Mouse (Mus musculus): Measurements from ENCODE around the gene Kcng3. TPM values are rescaled to one million over a fixed set of nuclear protein-coding genes. Genes with fewer than 3 reads are reported as not detected.

The Kcng3 gene
- total and polyA plus RNA-seq, 3 experiments, result 0.05 TPM; not detected in 2

- no peak for DNase-seq (ENCODE audit: low spot score)
- TF ChIP-seq TAL1 (conservative IDR thresholded peaks at IDR 0.05; ENCODE audit: low read depth, low read length), result no peak
- TF ChIP-seq POLR2AphosphoS5 (IDR thresholded peaks at IDR 0.05; ENCODE audit: insufficient replicate concordance, low read depth, low read length), result no peak
- TF ChIP-seq GATA2 (IDR thresholded peaks at IDR 0.05; ENCODE audit: borderline replicate concordance, low read depth, low read length), result no peak
- no peak for TF ChIP-seq CTCF (IDR thresholded peaks at IDR 0.05; ENCODE audit: low read depth, low read length)
- TF ChIP-seq GATA1 (IDR thresholded peaks at IDR 0.05; ENCODE audit: borderline replicate concordance, low read length), result no peak
- H3K27me3 ChIP-seq (ENCODE audit: insufficient read depth, low read length), result peaks cover 22% of the 10 kb centered on the region
- peaks cover 15% of the 10 kb centered on the region for H3K9me3 ChIP-seq (replicated peaks)
- peaks cover 20% of the 10 kb centered on the region for H3K4me1 ChIP-seq (ENCODE audit: insufficient read depth, low read depth, low read length)
- no peaks in the 10 kb centered on the region for H3K36me3 ChIP-seq (replicated peaks)
- H3K4me3 ChIP-seq (ENCODE audit: low read depth, low read length), result no peak overlapping the region
- ATAC-seq (ENCODE audit: extremely low read depth, insufficient number of reproducible peaks, low FRiP score, poor library complexity, severe bottlenecking), result no peak
Observed at GRCm38 (mm10) chr17:83636443-83636842, 4.7 kb upstream of the Kcng3 start.

DNA sequence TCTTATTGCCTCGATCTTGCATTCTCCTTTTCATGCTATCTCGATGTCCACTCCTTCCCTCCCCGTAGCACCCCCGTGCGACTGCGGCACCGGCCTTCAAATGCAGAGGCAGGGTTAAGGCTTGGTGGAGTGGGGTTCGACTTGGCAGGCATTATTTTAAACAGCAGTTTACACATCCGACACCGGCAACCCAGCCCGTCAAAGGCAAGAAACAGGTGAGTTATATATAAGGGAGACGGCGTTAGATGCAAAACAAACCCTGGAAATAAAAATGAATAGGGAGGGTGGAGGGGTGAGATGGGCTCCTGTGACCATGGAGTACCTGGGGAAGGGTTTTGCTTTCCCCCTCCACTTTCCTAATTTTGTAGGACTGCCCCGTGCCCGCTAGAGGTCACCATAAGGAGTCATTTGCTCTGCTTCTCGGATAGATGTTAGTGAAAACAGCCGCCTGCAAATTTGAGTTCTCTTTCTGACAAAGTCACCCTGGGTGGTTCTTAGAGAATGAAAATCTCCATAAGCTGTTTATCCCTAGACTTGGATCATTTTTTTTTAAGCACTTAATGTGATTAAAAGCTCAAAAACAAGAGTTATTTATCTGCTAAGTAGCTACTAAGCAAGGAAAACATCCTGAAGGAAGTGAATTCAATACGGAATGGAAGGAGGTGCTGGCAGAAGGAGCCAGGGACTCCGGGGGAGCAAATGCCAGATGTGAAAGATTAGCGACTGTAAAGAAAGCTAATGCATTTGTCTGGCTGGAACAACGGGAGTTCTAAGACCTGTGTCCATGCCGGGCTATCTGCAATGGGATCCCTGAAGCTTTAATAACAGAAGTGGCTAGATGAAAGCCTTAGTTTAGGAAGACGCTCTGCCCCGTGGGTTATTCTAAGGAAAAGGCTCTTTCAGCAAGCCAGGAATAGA lies 1.2 kb upstream of the Kcng3 start:
- TF ChIP-seq POLR2AphosphoS5 (IDR thresholded peaks at IDR 0.05; ENCODE audit: insufficient replicate concordance, low read depth, low read length) (no peak), GATA1 (IDR thresholded peaks at IDR 0.05; ENCODE audit: borderline replicate concordance, low read length) (no peak), GATA2 (IDR thresholded peaks at IDR 0.05; ENCODE audit: borderline replicate concordance, low read depth, low read length) (no peak), CTCF (IDR thresholded peaks at IDR 0.05; ENCODE audit: low read depth, low read length) (0 out of 2 replicates have a peak, but pooled peaks have one; percentile 28)
- peaks cover 37% of the 10 kb centered on the region for H3K27me3 ChIP-seq (ENCODE audit: insufficient read depth, low read length)
- H3K36me3 ChIP-seq (replicated peaks), result no peaks in the 10 kb centered on the region
- H3K9me3 ChIP-seq (replicated peaks), result peaks cover 23% of the 10 kb centered on the region
- no peak for ATAC-seq (ENCODE audit: extremely low read depth, insufficient number of reproducible peaks, low FRiP score, poor library complexity, severe bottlenecking)
- peaks cover 17% of the 10 kb centered on the region for H3K4me1 ChIP-seq (ENCODE audit: insufficient read depth, low read depth, low read length)
- DNase-seq (ENCODE audit: low spot score), result peak; percentile 45
- H3K4me3 ChIP-seq (ENCODE audit: low read depth, low read length), result no peak overlapping the region

GRCm38 (mm10) chr17:83630787-83631678 lies 662 bp downstream of the Kcng3 start:
- ATAC-seq (ENCODE audit: extremely low read depth, insufficient number of reproducible peaks, low FRiP score, poor library complexity, severe bottlenecking) (no peak), DNase-seq (ENCODE audit: low spot score) (no peak)
- no peak for TF ChIP-seq CTCF (IDR thresholded peaks at IDR 0.05; ENCODE audit: low read depth, low read length)
- TF ChIP-seq POLR2AphosphoS5 (IDR thresholded peaks at IDR 0.05; ENCODE audit: insufficient replicate concordance, low read depth, low read length), result no peak
- TF ChIP-seq GATA1 (IDR thresholded peaks at IDR 0.05; ENCODE audit: borderline replicate concordance, low read length), result no peak
- TF ChIP-seq TAL1 (conservative IDR thresholded peaks at IDR 0.05; ENCODE audit: low read depth, low read length), result no peak
- TF ChIP-seq GATA2 (IDR thresholded peaks at IDR 0.05; ENCODE audit: borderline replicate concordance, low read depth, low read length), result no peak
- Histone ChIP-seq H3K27me3 (ENCODE audit: insufficient read depth, low read length) (peaks cover 49% of the 10 kb centered on the region), H3K4me1 (ENCODE audit: insufficient read depth, low read depth, low read length) (peaks cover 17% of the 10 kb centered on the region), H3K4me3 (ENCODE audit: low read depth, low read length) (peak overlapping the region; percentile 44; the same call in 1 of the 2 replicates), H3K9me3 (replicated peaks) (peaks cover 21% of the 10 kb centered on the region), H3K36me3 (replicated peaks) (no peaks in the 10 kb centered on the region)

DNA sequence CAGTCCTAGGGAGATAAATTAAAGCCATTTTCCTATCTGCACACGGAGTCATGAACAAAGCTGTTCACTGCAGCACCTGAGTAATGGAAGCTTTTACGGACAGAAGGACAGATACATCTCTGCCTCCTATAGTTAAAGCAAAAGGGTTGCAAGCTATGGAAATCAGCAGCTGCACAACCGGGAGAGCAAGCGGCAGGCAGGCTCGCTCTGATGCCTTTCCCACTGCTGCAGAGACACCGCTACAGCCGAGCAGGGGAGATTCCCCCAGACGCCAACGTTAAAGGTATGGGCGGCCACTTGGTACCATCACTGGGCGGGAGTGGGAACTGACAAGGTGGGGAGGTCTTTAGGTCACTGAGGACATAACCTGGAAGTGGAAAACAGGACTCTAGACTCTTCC lies 17.8 kb downstream of the Kcng3 start:
- TF ChIP-seq GATA1 (IDR thresholded peaks at IDR 0.05; ENCODE audit: borderline replicate concordance, low read length) (no peak), GATA2 (IDR thresholded peaks at IDR 0.05; ENCODE audit: borderline replicate concordance, low read depth, low read length) (no peak), POLR2AphosphoS5 (IDR thresholded peaks at IDR 0.05; ENCODE audit: insufficient replicate concordance, low read depth, low read length) (no peak), CTCF (IDR thresholded peaks at IDR 0.05; ENCODE audit: low read depth, low read length) (no peak), TAL1 (conservative IDR thresholded peaks at IDR 0.05; ENCODE audit: low read depth, low read length) (no peak)
- peaks cover 4% of the 10 kb centered on the region for H3K4me1 ChIP-seq (ENCODE audit: insufficient read depth, low read depth, low read length)
- DNase-seq (ENCODE audit: low spot score), result no peak
- H3K27me3 ChIP-seq (ENCODE audit: insufficient read depth, low read length), result peaks cover 21% of the 10 kb centered on the region
- no peak for ATAC-seq (ENCODE audit: extremely low read depth, insufficient number of reproducible peaks, low FRiP score, poor library complexity, severe bottlenecking)
- no peaks in the 10 kb centered on the region for H3K36me3 ChIP-seq (replicated peaks)
- H3K4me3 ChIP-seq (ENCODE audit: low read depth, low read length), result no peak overlapping the region
- no peaks in the 10 kb centered on the region for H3K9me3 ChIP-seq (replicated peaks)

- peaks cover 11% of the 10 kb centered on the region for H3K27me3 ChIP-seq (ENCODE audit: insufficient read depth, low read length)
- no peaks in the 10 kb centered on the region for H3K36me3 ChIP-seq (replicated peaks)
- no peak overlapping the region for H3K4me3 ChIP-seq (ENCODE audit: low read depth, low read length)
- H3K9me3 ChIP-seq (replicated peaks), result no peaks in the 10 kb centered on the region
- TF ChIP-seq CTCF (IDR thresholded peaks at IDR 0.05; ENCODE audit: low read depth, low read length), result no peak
- TF ChIP-seq GATA1 (IDR thresholded peaks at IDR 0.05; ENCODE audit: borderline replicate concordance, low read length), result no peak
- TF ChIP-seq POLR2AphosphoS5 (IDR thresholded peaks at IDR 0.05; ENCODE audit: insufficient replicate concordance, low read depth, low read length), result no peak
- TF ChIP-seq TAL1 (conservative IDR thresholded peaks at IDR 0.05; ENCODE audit: low read depth, low read length), result no peak
- TF ChIP-seq GATA2 (IDR thresholded peaks at IDR 0.05; ENCODE audit: borderline replicate concordance, low read depth, low read length), result no peak
- DNase-seq (ENCODE audit: low spot score), result no peak
- ATAC-seq (ENCODE audit: extremely low read depth, insufficient number of reproducible peaks, low FRiP score, poor library complexity, severe bottlenecking), result no peak
- H3K4me1 ChIP-seq (ENCODE audit: insufficient read depth, low read depth, low read length), result peaks cover 4% of the 10 kb centered on the region
Observed at GRCm38 (mm10) chr17:83609532-83609931, 22.2 kb downstream of the Kcng3 start.

Measured in G1E (cell line).